Mouse (Mus musculus) macrophage (primary cell): ENCODE measurements around the gene Ap1s1. TPM values are rescaled to one million over a fixed set of nuclear protein-coding genes. Genes with fewer than 3 reads are reported as not detected.

Experiments
- H3K27ac ChIP-seq: fragments of 350-480 bp; formaldehyde crosslinking; 2 replicates; pipeline ENCODE4 v1.9.0; 2021
- H3K36me3 ChIP-seq: fragments of 350-480 bp; formaldehyde crosslinking; 2 replicates; pipeline ENCODE4 v1.9.0; 2021; ENCODE audit errors: inconsistent target
- H3K4me3 ChIP-seq: fragments of 350-480 bp; formaldehyde crosslinking; 2 replicates; pipeline ENCODE4 v1.9.0; 2021; ENCODE audit errors: inconsistent target
- H3K79me2 ChIP-seq: fragments of 350-480 bp; formaldehyde crosslinking; 2 replicates; pipeline ENCODE4 v1.9.0; 2021; ENCODE audit errors: inconsistent target
- WGBS: methylation state at CpG from one replicate; pipeline ENCODE4 v1.1.7; 2026; ENCODE audit warnings: inconsistent platforms; ENCODE audit not compliant: missing documents; 5-methylcytosine and 5-hydroxymethylcytosine counted together
- polyA plus RNA-seq: library from polyadenylated mRNA; stranded (reverse); fragments of 250-400 nt; gene quantifications from 3 replicates; pipeline ENCODE4 v1.2.4, GENCODE M21; 2018; ENCODE audit warnings: inconsistent platforms

Gene Ap1s1
- polyA plus RNA-seq, 1 experiment from 2014 or later = 131 TPM

DNA sequence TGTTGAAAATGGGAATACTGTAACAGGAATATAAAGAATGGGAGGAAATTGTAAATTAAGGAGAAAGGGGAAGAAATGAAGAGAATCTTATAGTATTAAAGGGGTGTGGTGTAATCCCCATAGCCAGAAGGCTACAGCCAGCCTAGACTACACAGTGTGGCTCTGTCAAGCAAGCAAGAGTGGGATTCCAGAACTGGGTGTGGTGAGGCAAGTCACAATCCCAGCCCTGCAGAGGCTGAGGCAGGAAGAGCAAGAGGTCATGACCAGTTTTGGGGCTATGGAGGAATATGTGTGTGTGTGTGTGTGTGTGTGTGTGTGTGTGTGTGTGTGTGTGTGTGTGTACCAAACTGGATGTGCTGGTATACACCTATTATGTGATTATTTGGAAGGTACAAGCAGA is 1.1 kb upstream of the Ap1s1 start:
- Histone ChIP-seq H3K79me2 (peaks cover 16% of the 10 kb centered on the region), H3K27ac (no peak overlapping the region), H3K4me3 (no peak overlapping the region), H3K36me3 (peaks cover 16% of the 10 kb centered on the region)

DNA sequence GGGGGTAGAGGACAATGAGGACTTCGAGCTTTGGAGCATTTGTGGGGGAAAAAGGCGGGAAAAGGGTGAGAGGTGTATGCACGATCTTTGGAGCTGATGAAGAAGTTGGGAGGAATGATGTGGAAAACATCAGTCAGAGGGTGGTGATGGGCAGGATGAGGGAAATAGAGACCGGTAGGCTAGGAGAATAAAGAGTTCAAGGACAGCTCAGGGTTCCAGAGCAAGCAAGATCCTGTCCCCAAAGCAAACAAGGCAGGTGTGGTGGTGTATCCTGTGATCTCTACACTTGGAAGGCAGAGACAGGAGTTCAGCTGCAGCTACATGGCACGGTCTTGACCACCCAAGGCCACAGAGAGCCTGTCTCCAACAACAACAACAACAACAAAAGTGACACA is 386 bp upstream of the Ap1s1 start:
- no peak overlapping the region for H3K4me3 ChIP-seq
- H3K79me2 ChIP-seq = peaks cover 16% of the 10 kb centered on the region
- H3K36me3 ChIP-seq = peaks cover 23% of the 10 kb centered on the region
- no peak overlapping the region for H3K27ac ChIP-seq
- WGBS = 22% methylated on average over 5 of the region's 5 CpGs

DNA sequence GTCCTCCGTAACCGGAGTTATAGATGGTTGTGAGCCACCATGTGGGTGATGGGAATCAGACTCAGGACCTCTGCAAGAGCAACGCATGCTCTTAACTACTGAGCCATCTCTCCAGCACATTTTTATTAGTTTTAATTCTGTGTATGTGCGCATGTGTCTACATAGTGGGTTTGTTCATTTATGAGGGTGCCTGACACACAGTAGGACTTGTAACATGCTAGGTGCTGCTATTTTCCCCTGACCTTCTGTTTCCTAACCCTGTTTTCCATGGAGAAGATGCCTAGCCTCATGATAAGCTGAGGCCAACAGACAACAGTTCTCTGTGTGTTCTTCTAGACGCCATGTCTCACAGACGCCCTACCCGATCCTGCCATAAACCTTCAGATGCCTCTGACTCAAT is 1.9 kb downstream of the Ap1s1 start:
- no peak overlapping the region for H3K27ac ChIP-seq
- peaks cover 44% of the 10 kb centered on the region for H3K36me3 ChIP-seq
- peaks cover 16% of the 10 kb centered on the region for H3K79me2 ChIP-seq
- no peak overlapping the region for H3K4me3 ChIP-seq
- WGBS = 92% methylated on average over 7 of the region's 7 CpGs

DNA sequence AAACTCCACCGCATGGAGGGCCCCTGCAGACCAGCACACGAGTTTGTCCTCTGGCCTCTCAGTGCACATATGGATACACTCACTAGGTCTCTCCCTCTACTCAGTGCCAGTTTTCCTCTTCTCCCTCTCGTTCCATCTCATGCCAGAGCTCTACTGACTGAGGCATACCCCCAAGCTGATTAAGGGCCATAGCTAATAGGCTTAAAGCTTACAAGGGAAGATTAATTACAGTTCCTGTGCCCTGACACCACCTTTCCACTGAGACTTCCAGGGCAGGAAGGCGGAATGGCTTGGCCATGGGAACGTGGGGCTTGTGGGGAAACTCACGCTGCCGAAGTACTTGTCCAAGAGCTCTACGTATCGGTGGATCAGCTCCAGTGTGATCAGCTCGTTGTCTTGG is 4.5 kb downstream of the Ap1s1 start:
- no peak overlapping the region for H3K4me3 ChIP-seq
- H3K79me2 ChIP-seq = peaks cover 16% of the 10 kb centered on the region
- no peak overlapping the region for H3K27ac ChIP-seq
- H3K36me3 ChIP-seq = peaks cover 62% of the 10 kb centered on the region
- WGBS = 93% methylated on average over 8 of the region's 10 CpGs

DNA sequence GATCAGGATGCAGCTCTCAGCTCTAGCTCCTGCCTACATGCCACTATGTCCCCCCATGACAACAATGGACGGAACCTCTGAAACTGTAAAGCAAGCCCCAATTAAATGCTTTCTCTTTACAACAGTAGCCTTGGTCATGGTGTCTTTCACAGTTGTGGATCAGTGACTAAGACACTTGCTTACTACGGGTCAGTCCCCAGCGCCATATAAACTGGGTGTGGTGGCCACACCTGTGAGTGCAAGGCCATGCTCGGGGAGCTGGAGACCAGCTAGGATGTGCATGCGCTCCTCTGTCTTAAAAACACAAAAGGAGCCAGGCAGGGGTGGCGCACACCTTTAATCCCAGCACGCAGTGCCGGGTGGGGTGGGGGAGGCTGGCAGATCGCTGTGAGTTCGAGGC is 6.5 kb downstream of the Ap1s1 start:
- Histone ChIP-seq H3K27ac (no peak overlapping the region), H3K4me3 (no peak overlapping the region), H3K36me3 (peaks cover 74% of the 10 kb centered on the region), H3K79me2 (peaks cover 5% of the 10 kb centered on the region)
- 98% methylated on average over 10 of the region's 10 CpGs for WGBS

DNA sequence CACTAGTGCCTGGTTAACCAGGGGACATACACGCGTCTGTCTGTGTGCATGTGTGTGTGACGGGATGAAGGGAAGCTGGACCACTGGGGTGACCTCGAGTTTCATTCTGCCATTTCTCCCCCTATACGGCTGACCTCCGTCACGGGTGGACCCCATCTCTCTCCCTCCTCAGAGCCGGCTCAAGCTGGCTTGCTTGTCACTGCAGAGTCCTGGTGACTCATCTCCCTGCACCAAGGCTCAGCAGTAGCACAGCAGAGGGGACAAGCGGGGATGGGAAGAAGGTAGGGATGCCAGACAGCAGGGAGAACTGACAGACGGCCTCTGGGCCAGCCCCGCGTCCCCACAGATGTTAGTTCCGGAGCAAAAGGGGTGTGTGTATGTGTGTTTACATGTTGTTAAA is 9.7 kb downstream of the Ap1s1 start:
- WGBS = 96% methylated on average over 13 of the region's 13 CpGs
- peaks cover 51% of the 10 kb centered on the region for H3K36me3 ChIP-seq

DNA sequence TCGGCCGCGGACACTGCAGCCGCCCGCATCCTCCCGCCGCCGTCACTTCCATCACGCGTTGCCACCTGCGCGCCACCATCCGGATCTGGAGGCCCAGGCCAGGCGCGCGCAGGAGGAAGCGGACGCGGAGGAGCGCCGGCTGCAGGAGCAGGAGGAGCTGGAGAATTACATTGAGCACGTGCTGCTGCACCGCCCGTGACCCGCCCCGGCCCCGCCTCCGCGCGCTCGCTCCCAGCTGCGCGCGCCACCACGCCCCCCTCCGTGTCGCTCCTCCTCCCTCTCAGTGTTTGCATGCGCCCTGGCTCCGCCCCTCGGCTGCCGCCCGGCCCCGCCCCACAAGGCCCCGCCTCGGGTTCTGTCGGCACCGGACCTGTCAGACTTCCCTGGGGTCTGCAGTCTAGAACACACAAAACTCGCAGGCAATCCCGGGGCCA is 13.3 kb downstream of the Ap1s1 start:
- WGBS = under 1% methylated on average over 49 of the region's 49 CpGs
- H3K36me3 ChIP-seq = peaks cover 17% of the 10 kb centered on the region

More for the DNA sequence above, 9.7 kb downstream of the Ap1s1 start:
- Histone ChIP-seq H3K79me2 (no peaks in the 10 kb centered on the region), H3K27ac (no peak overlapping the region), H3K4me3 (no peak overlapping the region)

DNA sequence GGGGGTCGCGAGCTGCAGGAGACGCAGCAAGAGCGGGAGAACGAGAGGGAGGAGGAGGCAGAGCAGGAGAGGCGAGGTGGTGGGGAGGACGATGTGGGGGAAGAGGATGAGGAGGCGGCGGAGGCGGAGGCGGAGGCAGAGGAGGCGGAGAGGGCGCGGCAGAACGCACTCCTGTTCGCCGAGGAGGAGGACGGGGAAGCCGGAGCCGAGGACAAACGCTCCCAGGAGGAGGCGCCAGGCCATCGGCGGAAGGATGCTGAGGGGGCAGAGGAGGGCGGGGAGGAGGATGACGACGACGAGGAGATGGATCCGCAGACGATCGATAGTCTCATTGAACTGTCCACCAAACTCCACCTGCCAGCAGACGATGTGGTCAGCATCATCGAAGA is 13.9 kb downstream of the Ap1s1 start:
- Histone ChIP-seq H3K79me2 (no peaks in the 10 kb centered on the region), H3K36me3 (peaks cover 15% of the 10 kb centered on the region), H3K4me3 (no peak overlapping the region), H3K27ac (no peak overlapping the region)
- WGBS = 1% methylated on average over 33 of the region's 33 CpGs

More for the DNA sequence above, 13.3 kb downstream of the Ap1s1 start:
- peak overlapping the region; percentile 32 for H3K4me3 ChIP-seq
- H3K27ac ChIP-seq = no peak overlapping the region
- no peaks in the 10 kb centered on the region for H3K79me2 ChIP-seq

DNA sequence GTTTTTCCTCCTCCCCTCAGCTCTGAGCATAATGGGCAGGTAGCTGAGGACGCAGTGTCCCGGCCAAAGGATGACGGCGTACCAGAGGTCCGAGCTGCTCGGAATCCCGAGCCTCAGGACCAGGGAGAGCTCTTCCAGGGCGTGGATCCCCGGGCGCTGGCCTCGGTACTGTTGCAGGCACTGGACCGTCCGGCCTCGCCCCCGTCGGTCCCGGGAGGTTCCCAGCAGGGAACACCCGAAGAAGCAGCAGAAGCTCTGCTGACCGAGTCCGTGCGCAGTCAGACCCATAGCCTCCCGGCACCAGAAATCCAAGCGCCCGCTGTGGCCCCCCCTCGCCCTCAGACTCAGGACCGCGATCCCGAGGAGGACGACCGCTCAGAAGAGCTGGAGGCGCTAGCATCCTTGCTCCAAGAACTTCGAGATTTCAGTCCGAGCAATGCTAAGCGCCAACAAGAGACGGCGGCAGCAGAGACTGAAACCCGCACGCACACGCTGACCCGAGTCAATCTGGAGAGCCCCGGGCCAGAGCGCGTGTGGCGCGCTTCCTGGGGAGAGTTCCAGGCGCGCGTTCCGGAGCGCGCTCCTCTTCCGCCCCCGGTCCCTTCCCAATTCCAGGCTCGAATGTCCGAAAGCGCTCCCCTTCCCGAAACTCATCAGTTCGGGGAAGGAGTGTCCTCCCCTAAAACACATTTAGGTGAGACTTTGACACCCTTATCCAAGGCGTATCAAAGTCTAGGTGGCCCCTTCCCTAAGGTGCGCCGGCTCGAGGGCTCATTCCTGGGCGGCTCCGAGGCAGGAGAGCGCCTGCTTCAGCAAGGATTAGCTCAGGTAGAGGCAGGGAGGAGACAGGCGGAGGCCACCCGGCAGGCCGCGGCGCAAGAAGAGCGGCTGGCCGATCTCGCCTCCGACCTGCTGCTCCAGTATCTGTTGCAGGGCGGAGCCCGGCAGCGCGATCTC is 14.6 kb downstream of the Ap1s1 start:
- no peaks in the 10 kb centered on the region for H3K79me2 ChIP-seq
- 3% methylated on average over 75 of the region's 78 CpGs for WGBS
- H3K36me3 ChIP-seq = peaks cover 11% of the 10 kb centered on the region
- no peak overlapping the region for H3K27ac ChIP-seq
- no peak overlapping the region for H3K4me3 ChIP-seq

DNA sequence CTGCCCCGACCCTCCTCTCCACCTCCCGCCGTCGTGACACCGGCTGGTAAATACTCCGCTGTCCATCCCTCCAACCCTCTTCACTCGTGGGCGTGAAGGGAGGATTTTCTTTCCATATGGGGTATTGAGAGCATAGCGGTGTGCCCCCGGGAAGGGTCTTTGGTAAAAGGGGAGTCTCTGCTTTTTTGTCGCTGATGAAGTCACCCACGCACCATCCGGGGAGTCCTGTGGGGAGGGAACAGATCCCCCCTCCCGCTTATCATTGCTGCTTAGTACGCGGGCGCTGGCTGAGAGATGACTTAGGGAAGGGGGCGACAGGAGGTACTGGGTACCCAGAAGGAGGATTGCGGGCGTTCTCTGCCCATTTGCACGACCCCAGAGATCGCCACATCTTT is 15.5 kb downstream of the Ap1s1 start:
- Histone ChIP-seq H3K4me3 (no peak overlapping the region), H3K27ac (no peak overlapping the region)

DNA sequence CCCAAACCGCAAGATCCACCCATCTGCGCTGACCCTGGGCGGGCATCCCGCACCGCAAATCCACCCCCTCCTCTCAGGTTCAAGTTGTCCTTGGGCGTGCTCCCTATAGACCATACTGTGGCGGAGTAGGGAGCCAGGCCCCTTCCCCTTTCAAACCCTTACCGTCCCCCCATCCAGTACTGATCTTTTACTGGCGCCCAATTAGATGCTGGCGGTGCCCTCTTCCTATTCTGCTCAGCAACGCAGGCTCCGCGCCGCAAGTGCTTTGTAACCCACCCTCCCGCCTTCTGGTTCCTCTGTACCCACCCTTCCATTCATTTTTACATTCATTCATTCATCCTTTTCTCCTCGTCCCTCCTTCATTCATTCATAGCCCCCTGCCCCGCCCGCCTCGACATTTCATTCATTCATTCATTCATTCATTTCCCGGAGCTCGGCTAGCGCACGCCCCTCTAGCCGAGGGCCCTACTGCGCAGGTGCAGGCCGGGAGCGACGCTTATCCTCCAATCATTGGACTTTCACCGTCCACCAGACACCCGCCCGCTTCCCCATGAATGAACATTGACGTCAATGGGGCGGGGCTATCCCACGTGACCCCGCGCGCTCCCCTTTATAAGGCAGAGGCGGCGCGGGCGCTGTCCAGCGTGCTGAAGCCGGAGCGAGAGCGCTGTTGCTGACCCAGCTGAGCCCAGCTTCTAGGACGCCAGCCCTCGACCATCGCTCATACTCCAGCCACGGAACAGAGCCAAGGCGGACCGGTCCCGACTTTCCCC is 16.1 kb downstream of the Ap1s1 start:
- no peaks in the 10 kb centered on the region for H3K79me2 ChIP-seq
- no peak overlapping the region for H3K27ac ChIP-seq
- no peaks in the 10 kb centered on the region for H3K36me3 ChIP-seq
- whole genome bisulfite sequencing = 2% methylated on average over 52 of the region's 52 CpGs
- peak overlapping the region; percentile 7; the same call in 1 of the 2 replicates for H3K4me3 ChIP-seq

More for the DNA sequence above, 15.5 kb downstream of the Ap1s1 start:
- Histone ChIP-seq H3K79me2 (no peaks in the 10 kb centered on the region), H3K36me3 (peaks cover 2% of the 10 kb centered on the region; the same call in 1 of the 2 replicates)
- WGBS = 20% methylated on average over 22 of the region's 22 CpGs

DNA sequence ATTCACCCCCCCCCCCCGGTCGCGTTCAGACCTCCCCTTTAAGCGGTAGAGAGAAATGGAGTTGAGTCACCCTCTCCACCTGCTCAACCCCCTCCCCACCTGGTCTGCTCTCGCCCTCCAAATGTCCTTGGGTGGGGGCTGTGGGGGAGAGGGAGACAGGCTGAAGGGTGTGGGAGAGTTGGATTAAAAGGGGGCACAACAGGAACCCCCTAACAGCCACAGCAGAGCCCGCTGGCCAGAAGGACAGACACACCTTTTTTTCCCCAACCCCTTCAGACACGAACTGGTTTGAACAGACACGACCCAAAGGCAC is 16.7 kb downstream of the Ap1s1 start:
- 5% methylated on average over 8 of the region's 8 CpGs for WGBS
- Histone ChIP-seq H3K79me2 (no peaks in the 10 kb centered on the region), H3K4me3 (no peak overlapping the region)

DNA sequence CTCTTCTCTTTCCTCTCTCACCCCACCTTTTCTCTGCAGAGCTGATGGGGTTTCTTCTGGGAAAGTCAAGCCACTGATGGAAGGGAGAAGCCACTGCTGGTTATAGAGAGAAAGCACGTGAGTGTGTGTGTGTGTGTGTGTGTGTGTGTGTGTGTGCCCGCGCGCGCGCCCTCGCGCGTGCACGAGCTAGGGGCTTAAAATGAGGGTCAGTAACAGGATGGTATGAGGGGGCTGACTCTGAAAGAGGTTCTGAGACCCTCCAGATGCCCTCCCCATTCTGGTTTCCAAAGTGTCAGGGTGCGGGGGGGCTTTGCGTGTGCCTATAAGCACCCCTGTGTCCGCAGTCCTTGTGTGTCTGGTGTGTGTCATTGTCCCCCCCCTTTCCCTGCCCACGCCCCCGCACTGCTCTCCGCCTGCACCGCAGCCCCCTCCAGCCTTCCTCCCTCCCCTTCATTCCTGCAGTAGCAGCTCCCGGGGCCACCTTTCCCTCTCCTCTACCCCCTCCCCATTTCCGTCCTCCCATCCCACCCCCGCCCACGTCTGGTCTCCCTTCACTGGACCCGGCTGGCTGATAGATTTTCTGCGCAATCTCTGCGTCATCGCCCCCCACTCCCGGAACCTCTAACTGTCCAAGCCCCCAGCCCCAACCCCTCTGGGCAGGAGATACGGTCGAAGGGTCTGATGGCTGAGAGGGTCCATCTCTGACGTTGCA is 17.2 kb downstream of the Ap1s1 start:
- Histone ChIP-seq H3K4me3 (no peak overlapping the region), H3K36me3 (no peaks in the 10 kb centered on the region), H3K27ac (no peak overlapping the region), H3K79me2 (no peaks in the 10 kb centered on the region)
- 9% methylated on average over 25 of the region's 29 CpGs for WGBS

More for the DNA sequence above, 16.7 kb downstream of the Ap1s1 start:
- Histone ChIP-seq H3K36me3 (no peaks in the 10 kb centered on the region), H3K27ac (no peak overlapping the region)

DNA sequence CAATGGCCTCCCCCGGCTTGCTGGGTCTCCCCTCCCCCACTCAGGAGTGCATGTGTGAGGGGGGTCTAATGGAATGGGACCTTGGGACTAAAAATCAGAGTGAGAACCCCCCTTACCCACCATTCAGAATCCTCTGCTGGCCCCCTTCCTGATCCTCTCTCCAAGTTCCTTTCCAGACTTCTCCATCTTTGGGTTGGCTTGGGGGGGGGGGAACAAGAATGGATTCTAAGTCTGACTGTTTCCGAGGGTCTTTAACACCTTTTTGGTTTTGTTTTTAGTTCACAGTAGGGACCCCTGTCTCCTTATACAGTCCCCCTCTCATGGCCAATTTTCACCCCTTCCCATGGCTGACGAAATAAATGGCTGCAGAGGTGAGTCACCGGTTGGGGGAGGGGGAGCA is 19.8 kb downstream of the Ap1s1 start, which contains the start of gene Vgf:
Gene Vgf, plus strand, starts transcription at position 301 of the 400 bp plus-strand sequence.
- WGBS = 9% methylated on average over 1 of the region's 4 CpGs

More for the DNA sequence above, 19.8 kb downstream of the Ap1s1 start, which contains the start of gene Vgf:
- H3K4me3 ChIP-seq = no peak within 1 kb of the TSS
- no peak within 1 kb of the TSS for H3K27ac ChIP-seq
- H3K36me3 ChIP-seq = no peaks in the 10 kb centered on the region
- H3K79me2 ChIP-seq = no peaks in the 10 kb centered on the region
